Mouse (Mus musculus): ENCODE measurements around the gene Cwc27.

DNA sequence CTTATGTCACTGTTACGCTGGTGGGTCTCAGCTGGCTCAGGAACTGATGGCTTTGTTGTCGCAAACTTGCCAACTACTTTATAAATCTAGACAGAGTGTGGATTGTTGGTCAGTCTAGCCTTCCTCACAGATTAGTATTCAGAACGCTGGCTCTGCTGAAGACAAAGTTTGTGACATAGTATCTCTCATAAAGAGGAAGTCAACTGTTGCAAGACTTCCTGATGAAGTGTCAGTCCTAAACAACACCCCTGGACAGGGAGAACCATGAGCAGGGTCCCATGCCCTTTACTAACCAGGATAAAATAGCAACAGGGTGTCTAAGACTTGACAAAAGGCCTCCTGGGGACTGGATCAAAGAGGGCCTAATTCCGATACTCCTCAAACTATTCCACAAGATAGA is 205.6 kb downstream of the Cwc27 start:
- TF ChIP-seq POLR2A (IDR thresholded peaks at IDR 0.05; ENCODE audit: borderline replicate concordance, control insufficient read depth, low read depth, low read length), result no peak
- TF ChIP-seq CTCF (IDR thresholded peaks at IDR 0.05; ENCODE audit: control insufficient read depth, insufficient read depth, low read length), result no peak

Measured in bone marrow, adult 2 months (tissue).